Mouse (Mus musculus) Muller cell, postnatal 12 days (primary cell): ENCODE data around the gene Topaz1.
"Not testable (repeated sequence)": the region's sequence is repeated elsewhere in the genome, so short reads cannot be mapped to it uniquely, and the experiment has no call there.

Experiments used
- DNase-seq: peaks from one replicate; pipeline ENCODE4 v3.0.0-alpha.2; 2015; ENCODE audit errors: inconsistent ontology term

Gene Topaz1

DNA sequence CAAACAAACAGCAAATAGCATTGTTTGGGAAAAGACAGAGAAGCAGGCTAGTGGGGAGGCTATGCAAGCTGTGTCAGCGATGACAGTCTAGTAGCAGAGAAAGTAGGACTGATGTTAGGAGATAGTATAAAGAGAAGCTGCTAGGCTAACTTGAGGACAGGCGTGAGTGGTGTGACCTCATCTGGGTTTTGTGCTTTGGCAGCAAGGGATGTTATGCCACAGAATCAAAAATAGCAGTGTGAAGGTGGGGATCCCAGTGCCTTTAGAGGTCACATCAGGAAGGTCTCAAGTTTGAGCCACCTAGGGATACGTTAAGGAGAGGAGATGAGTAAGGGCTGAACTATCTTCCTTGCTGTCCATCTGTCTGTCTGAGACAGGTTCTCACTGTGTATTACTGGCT lies 63.1 kb downstream of the Topaz1 start:
- DNase-seq, result no peak

- DNase-seq, result no peak
Measured at GRCm38 (mm10) chr9:122812386-122812785, 65.2 kb downstream of the Topaz1 start.

DNA sequence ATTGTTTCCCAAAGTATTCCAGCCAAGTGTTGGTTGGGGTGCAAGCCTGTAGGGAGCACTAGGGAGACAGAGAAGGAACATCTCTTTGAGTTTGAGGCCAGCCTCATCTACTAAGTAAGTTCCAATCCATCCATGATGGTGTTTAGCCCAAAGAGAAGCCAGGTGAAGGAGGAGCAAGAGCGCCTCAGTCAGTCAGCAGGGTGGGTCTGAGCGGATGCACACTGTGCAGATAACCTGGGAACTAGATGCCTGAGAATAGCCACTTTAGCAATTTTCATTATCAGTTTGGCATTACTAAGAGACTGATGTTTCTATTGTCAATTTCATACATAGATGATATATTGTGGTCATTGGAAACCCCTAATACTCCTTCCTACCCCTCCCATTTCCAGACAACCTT lies 67.6 kb downstream of the Topaz1 start:
- DNase-seq, result no peak

DNA sequence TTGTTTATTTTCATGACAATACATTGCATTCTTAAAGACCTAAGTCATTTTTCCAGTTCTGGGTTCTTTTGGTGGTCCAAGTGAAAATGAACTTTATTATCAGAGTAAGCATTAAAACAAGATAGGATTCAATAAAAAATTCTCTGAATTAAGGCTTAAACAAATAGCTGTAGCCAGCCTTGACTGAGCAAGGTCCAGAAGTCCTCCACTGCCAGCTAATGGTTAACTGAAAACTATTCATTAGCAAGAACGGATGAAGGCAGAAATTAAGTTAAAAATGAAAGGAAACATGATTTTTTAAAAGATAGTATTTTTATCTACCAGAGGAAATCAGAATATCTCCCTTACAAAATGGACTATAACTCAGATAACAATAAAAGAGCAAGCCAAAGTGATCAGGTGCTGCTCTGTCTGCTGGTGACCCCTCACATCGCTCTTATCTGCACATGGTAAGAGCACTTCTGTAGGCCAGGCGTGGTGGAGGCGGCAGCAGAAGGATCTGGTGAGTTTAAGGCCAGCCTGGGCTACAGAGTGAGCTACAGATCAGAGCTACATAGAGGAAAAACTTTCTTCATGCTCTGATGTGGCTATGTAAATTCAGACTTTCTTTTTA lies 68.2 kb downstream of the Topaz1 start:
- no peak for DNase-seq

DNA sequence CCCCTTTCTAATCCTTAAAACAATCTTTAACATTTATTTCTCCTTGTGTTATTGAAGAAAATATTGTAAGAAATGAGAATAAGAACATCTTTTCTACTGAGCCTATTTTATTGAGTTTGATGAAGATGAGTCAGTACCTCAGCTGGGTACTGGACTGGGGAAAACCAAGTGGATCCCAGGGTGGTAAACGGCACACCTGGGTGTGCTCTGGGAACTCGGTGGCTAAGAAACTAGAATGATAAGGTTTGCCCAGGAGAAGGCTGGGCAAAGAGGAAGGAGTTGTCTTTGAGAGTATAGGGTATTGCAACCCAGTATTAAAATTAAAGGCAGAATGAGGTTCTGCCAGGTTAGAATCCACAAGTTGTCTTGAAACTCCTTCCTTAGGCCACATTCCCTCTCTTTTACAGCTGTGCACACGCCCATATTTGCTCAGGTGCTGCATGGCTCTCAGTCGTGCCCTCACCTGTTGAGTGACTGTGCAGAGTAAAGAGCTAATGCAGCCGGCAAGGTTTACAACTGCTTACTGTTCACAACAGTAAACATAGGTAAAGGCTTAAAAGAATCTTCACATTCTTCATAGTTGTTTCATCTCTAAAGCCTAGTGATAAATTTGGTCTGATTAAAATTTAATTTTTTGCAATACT lies 76.3 kb downstream of the Topaz1 start:
- no peak for DNase-seq

DNA sequence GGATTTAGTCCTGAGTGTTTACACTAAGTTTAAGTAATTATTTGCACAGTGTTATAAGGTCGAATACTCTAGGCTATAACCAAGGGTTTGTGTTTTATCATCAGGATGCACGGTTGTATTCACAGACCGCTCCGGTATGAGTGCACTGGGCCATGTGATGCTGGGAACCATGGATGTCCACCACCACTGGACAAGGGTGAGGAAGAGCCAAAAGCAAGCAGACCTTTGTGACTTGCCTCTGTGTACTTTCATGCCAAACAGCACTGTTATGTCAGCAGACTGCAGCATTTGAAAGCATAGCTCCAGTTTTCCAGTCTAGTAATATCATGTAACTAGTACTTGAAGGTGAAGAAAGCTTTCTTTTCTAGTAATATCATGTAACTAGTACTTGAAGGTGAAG lies 79.6 kb downstream of the Topaz1 start:
- DNase-seq, result no peak

GRCm38 (mm10) chr9:122829826-122830380 lies 82.8 kb downstream of the Topaz1 start:
- no peak for DNase-seq

- peak; percentile 38 for DNase-seq
Measured at GRCm38 (mm10) chr9:122836126-122836525, 89.0 kb downstream of the Topaz1 start.

- peak; percentile 75 for DNase-seq
Measured at GRCm38 (mm10) chr9:122836790-122837189, 89.6 kb downstream of the Topaz1 start.

DNA sequence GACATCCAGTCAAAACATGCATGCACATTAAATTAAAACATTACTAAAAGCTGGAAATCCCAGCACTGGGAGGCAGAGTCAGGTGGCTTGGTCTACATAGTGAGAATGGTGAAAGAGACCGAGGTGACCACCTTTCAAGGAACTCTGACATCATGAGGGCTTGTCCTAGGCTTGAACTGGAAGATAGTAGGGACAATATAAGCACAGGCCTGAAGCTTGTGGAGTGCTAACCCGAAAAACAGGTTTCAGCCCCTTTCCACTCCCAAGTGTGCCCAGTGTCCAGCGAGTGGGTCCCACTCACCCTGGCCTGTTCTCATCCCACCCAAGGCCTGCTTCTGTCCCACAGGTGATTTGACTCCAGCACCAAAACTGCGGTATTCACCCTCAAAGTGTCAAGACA lies 90.1 kb downstream of the Topaz1 start:
- DNase-seq, result no peak

DNA sequence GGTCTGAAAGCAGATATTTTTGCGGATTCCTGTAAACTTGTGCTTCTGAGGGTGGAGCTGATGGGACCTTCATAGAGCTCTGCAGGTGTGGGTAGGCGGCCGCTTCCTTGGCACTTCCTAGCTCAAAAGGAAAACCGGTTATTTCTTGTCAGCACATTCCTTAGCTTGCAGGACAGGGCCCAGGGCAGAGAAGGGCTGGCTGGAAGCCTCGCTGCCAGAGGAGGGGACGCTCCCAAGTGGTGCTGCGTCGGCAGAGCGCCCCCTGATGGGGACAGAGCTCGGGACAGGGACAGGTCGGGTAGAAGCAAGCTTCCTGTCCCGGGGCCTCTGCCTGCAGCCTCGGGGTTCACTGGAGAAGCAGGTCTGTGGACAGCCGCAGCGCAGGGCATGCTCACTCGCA lies 90.5 kb downstream of the Topaz1 start:
- peak; percentile 24 for DNase-seq

GRCm38 (mm10) chr9:122843760-122844159 lies 96.6 kb downstream of the Topaz1 start, which contains the start of gene Gm35549:
Gene Gm35549 (minus strand): TSS chr9:122844035.
- no peak for DNase-seq

DNA sequence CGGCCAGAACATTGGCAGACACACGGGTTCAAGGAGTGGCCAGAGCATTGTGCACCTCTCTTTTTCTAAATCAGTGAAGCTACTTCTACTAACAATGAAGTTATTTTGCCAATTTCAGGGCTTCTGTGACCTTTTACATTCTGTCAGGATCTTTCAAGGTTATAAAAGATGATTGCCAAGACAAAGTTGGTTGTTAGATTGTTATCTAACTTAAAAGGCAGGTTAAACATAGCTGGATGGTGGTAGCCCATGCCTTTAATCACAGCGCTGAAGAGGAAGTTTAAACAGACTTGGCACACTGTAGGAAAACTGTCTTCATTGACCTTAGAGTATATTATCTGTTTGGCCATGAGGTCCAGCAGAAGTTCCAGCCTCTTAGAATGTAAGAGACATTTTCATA lies 98.5 kb downstream of the Topaz1 start:
- no peak for DNase-seq

DNA sequence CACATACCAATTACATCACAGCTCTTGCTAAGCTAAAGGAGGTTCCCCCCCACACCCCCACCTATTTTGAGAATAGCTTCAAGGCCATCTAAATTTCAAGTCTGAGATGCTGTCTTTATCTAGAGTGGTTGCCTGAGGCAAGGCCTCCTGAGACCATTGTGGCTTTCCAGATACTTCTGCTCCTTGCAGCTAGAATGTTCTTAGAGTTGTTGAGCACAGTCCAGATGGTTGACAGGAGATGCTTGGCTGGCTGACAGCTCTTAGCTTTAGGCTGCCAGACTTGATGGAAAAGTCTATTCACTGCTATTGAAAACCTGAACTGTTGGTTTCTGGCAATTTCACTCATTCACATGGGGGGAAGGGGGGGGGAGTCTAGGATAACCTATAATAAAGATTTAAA lies 99.0 kb downstream of the Topaz1 start:
- no peak for DNase-seq

DNA sequence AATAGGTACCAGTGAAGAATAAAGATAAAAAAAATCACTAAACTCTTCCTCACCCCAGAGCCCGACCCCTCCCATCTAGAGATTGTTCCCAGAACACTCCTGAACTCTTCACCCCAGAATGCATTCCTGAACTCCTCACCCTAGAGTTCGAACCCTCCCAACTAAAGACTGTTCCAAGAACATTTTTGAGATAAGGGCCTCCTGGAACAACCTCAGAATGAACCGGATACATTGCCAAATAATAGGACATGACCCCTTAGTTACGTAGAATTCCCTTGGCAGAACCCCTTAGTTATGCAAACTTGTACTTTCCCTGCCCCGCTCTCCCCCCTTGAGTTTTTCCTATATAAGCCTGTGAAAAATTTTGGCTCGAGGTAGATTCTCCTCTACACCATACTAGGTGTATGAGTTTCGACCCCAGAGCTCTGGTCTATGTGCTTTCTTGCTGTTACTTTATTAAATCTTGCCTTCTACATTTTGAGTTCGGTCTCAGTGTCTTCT lies 100.7 kb downstream of the Topaz1 start:
- not testable (repeated sequence) for DNase-seq
